Mouse (Mus musculus): ENCODE measurements at regions not wholly inside any gene's neighbourhood (a gene's known extent, or its start where the extent isn't known, plus 50 kb on each side); places are given as distances from the start of the nearest gene placed in this dataset.
"Not testable (repeated sequence)": the region's sequence is repeated elsewhere in the genome, so short reads cannot be mapped to it uniquely, and the experiment has no call there.

DNA sequence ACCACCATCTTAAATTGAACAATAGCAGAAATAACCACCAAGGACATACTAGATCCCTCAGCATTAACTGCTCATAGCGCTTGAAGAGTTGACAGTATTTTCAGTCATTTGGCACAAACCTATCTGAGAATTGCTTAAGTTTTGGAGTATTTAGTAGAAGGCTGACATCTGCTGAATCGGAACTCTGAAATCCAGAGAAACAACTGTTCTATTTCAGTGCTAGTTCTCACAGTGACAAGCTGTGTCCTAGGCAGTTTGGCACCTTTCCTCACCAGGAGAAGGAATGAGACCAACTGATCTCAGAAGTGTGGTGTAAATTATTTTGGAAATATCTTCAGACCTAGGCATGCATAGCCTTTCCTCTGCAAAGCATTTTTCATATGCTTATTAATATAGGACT, 330.4 kb upstream of the Ube2e3 start:
- H3K27ac ChIP-seq (ENCODE audit: insufficient read depth, low read length), result no peak overlapping the region
- no peak overlapping the region for H3K4me3 ChIP-seq (ENCODE audit: extremely low read depth, insufficient read depth, insufficient read length)
- no peak for TF ChIP-seq POLR2A (IDR thresholded peaks at IDR 0.05; ENCODE audit: low read depth, low read length)
- no peak for TF ChIP-seq CTCF (IDR thresholded peaks at IDR 0.05; ENCODE audit: extremely low read depth, insufficient read depth, insufficient read length, insufficient replicate concordance)
- no peak for DNase-seq (ENCODE audit: low read depth in 1 of 2, low spot score in 2 of 2)
- H3K36me3 ChIP-seq (ENCODE audit: control insufficient read depth, insufficient read depth, low read length), result no peaks in the 10 kb centered on the region
- H3K4me1 ChIP-seq (ENCODE audit: control insufficient read depth, insufficient read depth, insufficient read length), result no peaks in the 10 kb centered on the region
- H3K27me3 ChIP-seq (ENCODE audit: control insufficient read depth, insufficient read depth, low read length), result no peaks in the 10 kb centered on the region
- 88% methylated on average over 2 of the region's 2 CpGs for WGBS

DNA sequence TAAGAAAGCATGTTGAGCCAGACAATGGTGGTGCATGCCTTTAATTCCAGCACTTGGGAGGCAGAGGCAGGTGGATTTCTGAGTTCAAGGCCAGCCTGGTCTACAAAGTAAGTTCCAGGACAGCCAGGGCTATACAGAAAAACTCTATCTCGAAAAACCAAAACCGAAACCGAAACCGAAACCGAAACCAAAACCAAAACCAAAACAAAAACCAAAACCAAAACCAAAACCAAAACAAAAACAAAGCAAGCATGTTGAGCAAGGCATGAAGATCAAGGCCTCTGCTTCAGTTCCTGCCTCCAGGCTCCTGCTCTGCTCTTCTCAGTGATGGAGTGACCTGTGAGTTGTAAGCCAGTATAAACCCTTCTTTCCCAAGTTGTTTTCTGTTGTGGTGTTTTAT, 334.0 kb upstream of the Ube2e3 start:
- 93% methylated on average over 5 of the region's 5 CpGs for WGBS
- not testable (repeated sequence) for H3K36me3 ChIP-seq (ENCODE audit: control insufficient read depth, insufficient read depth, low read length); H3K27ac ChIP-seq (ENCODE audit: insufficient read depth, low read length); DNase-seq (ENCODE audit: low read depth in 1 of 2, low spot score in 2 of 2); H3K27me3 ChIP-seq (ENCODE audit: control insufficient read depth, insufficient read depth, low read length); H3K4me1 ChIP-seq (ENCODE audit: control insufficient read depth, insufficient read depth, insufficient read length); H3K4me3 ChIP-seq (ENCODE audit: extremely low read depth, insufficient read depth, insufficient read length)

DNA sequence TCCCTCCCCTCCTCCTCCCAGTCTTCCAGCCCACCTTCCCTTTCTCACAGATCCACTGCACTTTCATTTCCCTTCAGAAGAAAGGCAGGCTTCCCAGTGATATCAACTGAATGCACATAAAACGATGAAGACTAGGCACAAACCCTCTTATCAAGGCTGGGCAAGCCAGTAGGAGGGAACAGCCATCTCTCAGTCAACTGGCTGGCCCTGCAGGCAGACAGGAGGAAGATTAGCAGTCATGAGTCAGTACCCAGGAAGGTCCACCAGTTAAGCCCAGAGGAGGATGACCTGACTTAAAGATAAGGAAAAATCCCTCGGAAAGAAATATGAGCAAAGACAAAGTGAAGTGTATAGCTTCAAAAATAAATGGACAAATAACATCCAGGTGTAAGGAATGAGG, 337.4 kb upstream of the Ube2e3 start:
- no peaks in the 10 kb centered on the region for H3K4me1 ChIP-seq (ENCODE audit: control insufficient read depth, insufficient read depth, insufficient read length)
- H3K4me3 ChIP-seq (ENCODE audit: extremely low read depth, insufficient read depth, insufficient read length), result no peak overlapping the region
- H3K36me3 ChIP-seq (ENCODE audit: control insufficient read depth, insufficient read depth, low read length), result no peaks in the 10 kb centered on the region
- DNase-seq (ENCODE audit: low read depth in 1 of 2, low spot score in 2 of 2), result no peak
- no peaks in the 10 kb centered on the region for H3K27me3 ChIP-seq (ENCODE audit: control insufficient read depth, insufficient read depth, low read length)
- TF ChIP-seq POLR2A (IDR thresholded peaks at IDR 0.05; ENCODE audit: low read depth, low read length) (no peak), CTCF (IDR thresholded peaks at IDR 0.05; ENCODE audit: extremely low read depth, insufficient read depth, insufficient read length, insufficient replicate concordance) (no peak)
- H3K27ac ChIP-seq (ENCODE audit: insufficient read depth, low read length), result no peak overlapping the region
- 74% methylated on average over 2 of the region's 2 CpGs for WGBS

DNA sequence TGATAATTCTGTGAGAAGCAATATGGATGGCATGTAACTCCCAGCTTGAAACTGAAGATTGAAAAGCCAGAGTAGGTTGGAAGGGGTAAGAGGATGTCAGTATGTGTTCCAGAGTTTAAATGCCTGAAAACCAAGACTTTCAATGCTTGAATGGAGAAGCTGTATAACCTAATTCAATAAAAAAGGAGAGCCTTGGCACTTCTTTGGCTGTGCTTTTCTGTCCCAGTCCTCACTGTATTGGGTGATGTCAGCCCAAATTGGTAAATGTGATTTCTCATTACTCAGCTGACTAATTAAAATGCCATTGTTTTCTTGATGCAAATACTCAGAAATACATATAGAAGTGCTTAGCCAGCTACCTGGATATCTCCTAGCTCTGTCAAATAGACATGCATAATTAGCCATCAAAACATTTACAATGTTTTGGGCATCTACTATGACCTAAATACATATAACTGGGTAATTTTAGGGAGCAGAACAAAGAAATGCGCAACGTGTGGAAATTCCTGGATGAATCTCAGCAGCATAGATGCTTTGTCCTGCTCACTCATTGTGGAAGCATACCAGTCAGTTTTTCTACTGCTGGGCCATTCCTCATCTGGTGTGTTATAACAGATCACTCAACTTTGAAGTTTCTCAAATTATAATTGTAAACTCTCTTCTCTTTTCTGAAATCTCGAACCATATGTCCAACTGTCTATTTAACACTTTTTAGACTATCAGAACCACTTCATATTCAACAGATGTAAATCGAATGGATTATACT, 347.5 kb upstream of the Ube2e3 start:
- Histone ChIP-seq H3K36me3 (ENCODE audit: control insufficient read depth, insufficient read depth, low read length) (no peaks in the 10 kb centered on the region), H3K4me1 (ENCODE audit: control insufficient read depth, insufficient read depth, insufficient read length) (no peaks in the 10 kb centered on the region), H3K27me3 (ENCODE audit: control insufficient read depth, insufficient read depth, low read length) (no peaks in the 10 kb centered on the region), H3K4me3 (ENCODE audit: extremely low read depth, insufficient read depth, insufficient read length) (no peak overlapping the region), H3K27ac (ENCODE audit: insufficient read depth, low read length) (no peak overlapping the region)
- 81% methylated on average over 4 of the region's 4 CpGs for WGBS
- no peak for DNase-seq (ENCODE audit: low read depth in 1 of 2, low spot score in 2 of 2)
- TF ChIP-seq CTCF (IDR thresholded peaks at IDR 0.05; ENCODE audit: extremely low read depth, insufficient read depth, insufficient read length, insufficient replicate concordance) (no peak), POLR2A (IDR thresholded peaks at IDR 0.05; ENCODE audit: low read depth, low read length) (no peak)

DNA sequence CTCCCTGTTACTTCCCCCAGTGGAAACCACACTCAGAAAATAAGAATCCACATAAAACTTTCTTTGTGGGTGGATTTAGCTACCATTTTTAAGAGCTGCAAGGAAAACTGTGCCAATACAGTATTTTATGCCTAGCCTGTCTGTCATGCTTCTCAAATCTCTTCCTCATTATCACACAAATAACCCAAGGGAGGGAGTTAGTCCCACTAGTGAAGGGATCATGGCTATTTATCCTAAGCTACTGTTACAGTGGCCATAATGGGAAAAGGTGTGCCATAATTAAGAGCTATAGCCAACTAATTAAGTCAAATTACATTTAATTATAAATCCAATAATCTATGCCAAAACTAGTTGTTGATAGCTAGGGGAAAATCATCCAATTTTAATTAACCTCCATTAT, 374.8 kb upstream of the Ube2e3 start:
- Histone ChIP-seq H3K4me1 (ENCODE audit: control insufficient read depth, insufficient read depth, insufficient read length) (no peaks in the 10 kb centered on the region), H3K27me3 (ENCODE audit: control insufficient read depth, insufficient read depth, low read length) (no peaks in the 10 kb centered on the region), H3K27ac (ENCODE audit: insufficient read depth, low read length) (no peak overlapping the region), H3K36me3 (ENCODE audit: control insufficient read depth, insufficient read depth, low read length) (no peaks in the 10 kb centered on the region), H3K4me3 (ENCODE audit: extremely low read depth, insufficient read depth, insufficient read length) (no peak overlapping the region)
- DNase-seq (ENCODE audit: low read depth in 1 of 2, low spot score in 2 of 2), result no peak
- TF ChIP-seq POLR2A (IDR thresholded peaks at IDR 0.05; ENCODE audit: low read depth, low read length), result no peak
- no peak for TF ChIP-seq CTCF (IDR thresholded peaks at IDR 0.05; ENCODE audit: extremely low read depth, insufficient read depth, insufficient read length, insufficient replicate concordance)

DNA sequence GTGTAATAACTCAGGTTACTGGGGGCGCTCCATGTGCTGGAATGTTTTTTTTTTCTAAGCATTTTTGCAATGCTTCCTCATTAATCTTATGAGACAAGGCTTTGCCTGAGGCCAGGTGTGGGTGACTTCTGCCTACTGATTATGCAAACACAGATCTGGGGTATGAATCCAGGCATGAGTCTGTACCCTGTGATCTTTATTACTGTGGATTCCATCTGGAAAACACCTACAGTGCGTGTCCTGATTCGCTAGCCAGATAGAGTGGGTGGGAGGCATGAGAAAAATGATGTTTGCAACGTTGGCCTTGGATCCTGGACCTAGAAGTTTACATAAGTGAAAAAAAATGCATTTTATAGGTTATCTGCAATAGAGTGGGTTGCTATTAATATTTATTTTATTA, 387.9 kb upstream of the Ube2e3 start:
- Histone ChIP-seq H3K27me3 (ENCODE audit: control insufficient read depth, insufficient read depth, low read length) (no peaks in the 10 kb centered on the region), H3K27ac (ENCODE audit: insufficient read depth, low read length) (no peak overlapping the region), H3K4me1 (ENCODE audit: control insufficient read depth, insufficient read depth, insufficient read length) (no peaks in the 10 kb centered on the region), H3K36me3 (ENCODE audit: control insufficient read depth, insufficient read depth, low read length) (no peaks in the 10 kb centered on the region), H3K4me3 (ENCODE audit: extremely low read depth, insufficient read depth, insufficient read length) (no peak overlapping the region)
- WGBS, result 84% methylated on average over 4 of the region's 4 CpGs
- TF ChIP-seq POLR2A (IDR thresholded peaks at IDR 0.05; ENCODE audit: low read depth, low read length), result no peak
- TF ChIP-seq CTCF (IDR thresholded peaks at IDR 0.05; ENCODE audit: extremely low read depth, insufficient read depth, insufficient read length, insufficient replicate concordance), result no peak
- no peak for DNase-seq (ENCODE audit: low read depth in 1 of 2, low spot score in 2 of 2)

DNA sequence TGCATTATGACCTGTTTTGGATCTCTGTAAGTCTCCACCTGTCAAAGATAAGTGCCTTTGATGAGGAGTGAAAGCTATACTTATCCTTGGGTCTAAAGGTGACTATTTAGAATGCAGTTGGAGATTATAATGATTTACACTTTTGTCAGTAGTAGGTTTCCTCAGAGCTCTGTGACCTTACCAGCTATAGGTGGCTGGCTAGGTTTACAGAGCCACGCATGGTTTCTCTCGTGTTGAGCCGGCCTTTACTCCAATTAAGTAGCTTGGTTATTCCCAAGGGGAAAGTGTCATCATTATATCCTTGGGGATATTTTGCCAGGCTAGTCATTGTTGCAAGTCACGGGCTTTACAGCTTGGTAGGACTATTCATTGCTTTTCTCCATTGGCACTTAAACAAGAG, 408.5 kb upstream of the Ube2e3 start:
- no peak overlapping the region for H3K27ac ChIP-seq (ENCODE audit: insufficient read depth, low read length)
- no peak for DNase-seq (ENCODE audit: low read depth in 1 of 2, low spot score in 2 of 2)
- TF ChIP-seq POLR2A (IDR thresholded peaks at IDR 0.05; ENCODE audit: low read depth, low read length) (no peak), CTCF (IDR thresholded peaks at IDR 0.05; ENCODE audit: extremely low read depth, insufficient read depth, insufficient read length, insufficient replicate concordance) (no peak)
- H3K4me1 ChIP-seq (ENCODE audit: control insufficient read depth, insufficient read depth, insufficient read length), result no peaks in the 10 kb centered on the region
- no peaks in the 10 kb centered on the region for H3K27me3 ChIP-seq (ENCODE audit: control insufficient read depth, insufficient read depth, low read length)
- H3K36me3 ChIP-seq (ENCODE audit: control insufficient read depth, insufficient read depth, low read length), result no peaks in the 10 kb centered on the region
- H3K4me3 ChIP-seq (ENCODE audit: extremely low read depth, insufficient read depth, insufficient read length), result no peak overlapping the region
- WGBS, result 93% methylated on average over 4 of the region's 4 CpGs

All from spleen, adult 2 months (tissue).